Mouse (Mus musculus): ENCODE results near the gene Ppm1f. TPM values are rescaled to one million over a fixed set of nuclear protein-coding genes. Genes with fewer than 3 reads are reported as not detected.
"Not testable (repeated sequence)": the region's sequence is repeated elsewhere in the genome, so short reads cannot be mapped to it uniquely, and the experiment has no call there.

Gene Ppm1f
- total and polyA plus RNA-seq, 3 experiments: 18.9 to 48.9 (median 39.2) TPM

- peak; percentile 83 for DNase-seq
Measured at GRCm38 (mm10) chr16:16911641-16912597, 15.7 kb downstream of the Ppm1f start.

GRCm38 (mm10) chr16:16913440-16913839 is 17.2 kb downstream of the Ppm1f start:
- no peak for DNase-seq

GRCm38 (mm10) chr16:16918441-16919117 is 22.3 kb downstream of the Ppm1f start:
- DNase-seq: peak; percentile 78

GRCm38 (mm10) chr16:16921021-16921435 is 24.8 kb downstream of the Ppm1f start:
- DNase-seq: peak; percentile 81

- DNase-seq: peak; percentile 67
Measured at GRCm38 (mm10) chr16:16924481-16924880, 28.2 kb downstream of the Ppm1f start.

- no peak for DNase-seq
Measured at GRCm38 (mm10) chr16:16926536-16926935, 30.3 kb downstream of the Ppm1f start.

DNA sequence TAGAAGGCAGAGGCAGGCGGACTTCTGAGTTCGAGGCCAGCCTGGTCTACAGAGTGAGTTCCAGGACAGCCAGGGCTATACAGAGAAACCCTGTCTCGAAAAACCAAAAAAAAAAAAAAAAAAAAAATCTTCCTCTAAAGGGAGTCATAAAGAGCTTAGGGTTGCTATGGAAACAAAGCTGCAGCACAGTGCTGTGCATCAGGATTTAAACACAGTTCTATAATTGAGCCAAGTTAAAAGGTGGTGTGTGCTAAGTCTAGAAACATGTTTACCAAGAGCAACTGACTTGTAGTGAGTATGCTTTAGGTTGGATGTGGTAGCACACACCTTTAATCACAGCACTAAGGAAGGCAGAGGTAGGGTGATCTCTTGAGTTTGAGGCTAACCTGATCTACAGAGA is 32.6 kb downstream of the Ppm1f start:
- not testable (repeated sequence) for DNase-seq

GRCm38 (mm10) chr16:16930326-16930725 is 34.1 kb downstream of the Ppm1f start:
- no peak for DNase-seq

DNA sequence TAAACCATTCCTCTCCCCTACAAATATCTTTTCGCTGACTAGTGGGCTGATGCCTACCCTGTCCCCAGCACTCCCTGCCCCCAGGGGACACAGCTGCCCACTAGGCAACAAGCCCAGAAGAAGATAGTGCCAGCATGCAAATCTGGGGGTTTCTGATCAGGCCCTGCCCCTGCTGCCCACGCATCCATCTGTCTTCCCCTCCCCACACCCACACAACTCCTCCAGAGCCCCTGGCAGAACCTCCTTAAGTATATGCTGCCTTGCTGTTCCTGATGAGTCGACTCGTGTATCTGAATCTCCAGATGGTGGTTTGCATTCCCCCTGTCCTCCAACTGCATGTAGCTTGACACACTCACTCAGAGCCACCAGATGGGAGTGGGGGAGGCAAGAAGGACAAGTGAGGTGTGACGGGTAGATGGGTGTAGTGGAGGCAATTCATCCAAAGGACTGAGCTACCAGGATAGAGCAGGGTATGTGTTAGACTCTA is 34.6 kb downstream of the Ppm1f start:
- DNase-seq: no peak

DNA sequence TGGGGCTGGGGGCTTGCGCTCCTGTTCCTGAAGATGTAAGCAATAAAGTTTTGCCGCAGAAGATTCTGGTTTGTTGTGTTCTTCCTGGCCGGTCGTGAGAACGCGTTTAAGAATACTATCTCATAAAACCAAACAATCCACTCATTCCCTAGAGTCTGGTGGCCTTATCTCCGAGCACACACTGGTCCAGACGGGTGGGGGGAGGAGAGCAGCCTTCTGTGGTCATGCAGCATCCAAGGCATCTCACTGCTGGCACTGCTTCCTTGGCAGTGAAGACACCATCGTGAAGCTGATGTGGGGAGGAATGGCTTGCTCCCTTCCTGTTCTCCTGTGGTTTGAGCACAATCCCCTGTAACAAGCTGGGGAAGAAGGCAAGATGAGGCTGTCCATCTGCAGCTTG is 43.3 kb downstream of the Ppm1f start:
- DNase-seq: no peak

- DNase-seq: no peak
Measured at GRCm38 (mm10) chr16:16941078-16941477, 44.8 kb downstream of the Ppm1f start.

GRCm38 (mm10) chr16:16958575-16958974 is 62.3 kb downstream of the Ppm1f start:
- no peak for DNase-seq

GRCm38 (mm10) chr16:16959907-16960306 is 63.6 kb downstream of the Ppm1f start:
- DNase-seq: no peak

GRCm38 (mm10) chr16:16965149-16965548 is 68.9 kb downstream of the Ppm1f start:
- DNase-seq: no peak

DNA sequence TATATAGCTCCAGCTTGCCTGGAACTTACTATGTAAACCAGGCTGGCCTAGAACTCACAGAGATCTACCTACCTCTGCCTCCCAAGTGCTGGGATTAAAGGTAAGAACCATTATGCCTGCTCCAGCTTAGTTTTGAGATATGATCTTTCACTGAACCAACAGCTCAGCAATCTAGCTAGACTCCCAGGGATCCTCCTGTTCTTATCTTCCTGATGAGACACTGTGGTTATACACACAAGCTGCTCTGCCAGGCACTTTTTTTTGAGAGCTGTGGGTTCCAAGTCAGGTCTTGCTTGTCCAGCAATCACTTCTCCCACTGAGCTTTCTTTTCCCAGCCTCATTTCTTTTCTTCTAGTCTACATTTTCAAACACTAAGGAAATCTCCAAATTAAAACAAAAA is 70.0 kb downstream of the Ppm1f start:
- DNase-seq: no peak

Other genes starting within 250 kb of the Ppm1f start
- not detected for gene Olfr19, start 220.1 kb upstream of the Ppm1f start, total RNA-seq (2021)
- gene Olfr19, start 220.1 kb upstream of the Ppm1f start, polyA plus RNA-seq (2012; rRNA removed): not detected in 2 replicates
- gene Spag6l, start 67.0 kb upstream of the Ppm1f start, total RNA-seq (2021): under 1 TPM; 0.31 to 0.35 TPM
- not detected in 2 replicates for gene Spag6l, start 67.0 kb upstream of the Ppm1f start, polyA plus RNA-seq (2012; rRNA removed)
- gene Igll1, start 32.5 kb upstream of the Ppm1f start, total RNA-seq (2021): not detected
- not detected in 2 replicates for gene Igll1, start 32.5 kb upstream of the Ppm1f start, polyA plus RNA-seq (2012; rRNA removed)
- gene Top3b, start 25.7 kb upstream of the Ppm1f start, total RNA-seq (2021): 10 to 100 TPM; 47.4 to 51.5 TPM
- gene Top3b, start 25.7 kb upstream of the Ppm1f start, polyA plus RNA-seq (2012; rRNA removed): 43.8 and 53.1 TPM in 2 replicates
- under 1 TPM; 0.97 to 0.98 TPM for gene Vpreb1, start 25.6 kb upstream of the Ppm1f start, total RNA-seq (2021)
- 4.7 and 4.8 TPM in 2 replicates for gene Vpreb1, start 25.6 kb upstream of the Ppm1f start, polyA plus RNA-seq (2012; rRNA removed)
- gene Mapk1, start 86.9 kb downstream of the Ppm1f start, total RNA-seq (2021): 100 to 1,000 TPM; 178 to 206 TPM
- gene Mapk1, start 86.9 kb downstream of the Ppm1f start, polyA plus RNA-seq (2012; rRNA removed): 45.2 and 62.7 TPM in 2 replicates
- gene Ypel1, start 173.2 kb downstream of the Ppm1f start, total RNA-seq (2021): 1 to 10 TPM; 6.6 TPM
- 8.3 and 10.0 TPM in 2 replicates for gene Ypel1, start 173.2 kb downstream of the Ppm1f start, polyA plus RNA-seq (2012; rRNA removed)
- gene Ppil2, start 214.8 kb downstream of the Ppm1f start, total RNA-seq (2021): 10 to 100 TPM; 80.3 to 98.6 TPM
- gene Ppil2, start 214.8 kb downstream of the Ppm1f start, polyA plus RNA-seq (2012; rRNA removed): 75.6 and 87.1 TPM in 2 replicates
- 1 to 10 TPM; 1.2 to 1.9 TPM for gene 2610318N02Rik, start 228.7 kb downstream of the Ppm1f start, total RNA-seq (2021)
- gene 2610318N02Rik, start 228.7 kb downstream of the Ppm1f start, polyA plus RNA-seq (2012; rRNA removed): 0.30 and 0.75 TPM in 2 replicates
- gene Sdf2l1, start 235.9 kb downstream of the Ppm1f start, total RNA-seq (2021): 10 to 100 TPM; 33.2 to 42.4 TPM
- gene Sdf2l1, start 235.9 kb downstream of the Ppm1f start, polyA plus RNA-seq (2012; rRNA removed): 45.0 and 64.6 TPM in 2 replicates
- gene Ydjc, start 248.2 kb downstream of the Ppm1f start, total RNA-seq (2021): 1 to 10 TPM; 4.9 to 6.5 TPM
- gene Ydjc, start 248.2 kb downstream of the Ppm1f start, polyA plus RNA-seq (2012; rRNA removed): 28.2 and 39.2 TPM in 2 replicates